Mouse (Mus musculus): ENCODE results near the gene Tbl1xr1.

Tbl1xr1 gene

GRCm38 (mm10) chr3:22076561-22076935 lies at the start of gene Tbl1xr1:
TSS of gene Tbl1xr1 (plus strand) at chr3:22076652.
- DNase-seq = peak; percentile 100

- DNase-seq = no peak
Measured at GRCm38 (mm10) chr3:22038004-22038403, 38.4 kb upstream of the Tbl1xr1 start.

- DNase-seq = no peak
Measured at GRCm38 (mm10) chr3:22039036-22039795, 37.2 kb upstream of the Tbl1xr1 start.

GRCm38 (mm10) chr3:22040627-22041026 lies 35.8 kb upstream of the Tbl1xr1 start:
- DNase-seq = no peak

GRCm38 (mm10) chr3:22047203-22047602 lies 29.2 kb upstream of the Tbl1xr1 start:
- peak; percentile 95 for DNase-seq

- DNase-seq = peak; percentile 69
Measured at GRCm38 (mm10) chr3:22056664-22057328, 19.7 kb upstream of the Tbl1xr1 start.

- peak; percentile 64 for DNase-seq
Measured at GRCm38 (mm10) chr3:22058206-22058804, 18.1 kb upstream of the Tbl1xr1 start.

GRCm38 (mm10) chr3:22061163-22061562 lies 15.3 kb upstream of the Tbl1xr1 start:
- DNase-seq = no peak

- no peak for DNase-seq
Measured at GRCm38 (mm10) chr3:22068621-22069020, 7.8 kb upstream of the Tbl1xr1 start.

GRCm38 (mm10) chr3:22073916-22074315 lies 2.5 kb upstream of the Tbl1xr1 start:
- DNase-seq = peak; percentile 84

- DNase-seq = peak; percentile 90
Measured at GRCm38 (mm10) chr3:22074591-22075294, 1.7 kb upstream of the Tbl1xr1 start.

GRCm38 (mm10) chr3:22075517-22075886 lies 950 bp upstream of the Tbl1xr1 start:
- no peak for DNase-seq

GRCm38 (mm10) chr3:22075887-22076560 lies 428 bp upstream of the Tbl1xr1 start:
- no peak for DNase-seq

- no peak for DNase-seq
Measured at GRCm38 (mm10) chr3:22076936-22077656, 644 bp downstream of the Tbl1xr1 start.

- peak; percentile 92 for DNase-seq
Measured at GRCm38 (mm10) chr3:22077657-22078475, 1.4 kb downstream of the Tbl1xr1 start.

- no peak for DNase-seq
Measured at GRCm38 (mm10) chr3:22078529-22078928, 2.1 kb downstream of the Tbl1xr1 start.

- no peak for DNase-seq
Measured at GRCm38 (mm10) chr3:22081869-22082268, 5.4 kb downstream of the Tbl1xr1 start.

- no peak for DNase-seq
Measured at GRCm38 (mm10) chr3:22082823-22083222, 6.4 kb downstream of the Tbl1xr1 start.

GRCm38 (mm10) chr3:22084222-22084996 lies 8.0 kb downstream of the Tbl1xr1 start:
- peak; percentile 55 for DNase-seq

GRCm38 (mm10) chr3:22089825-22090224 lies 13.4 kb downstream of the Tbl1xr1 start:
- DNase-seq = peak; percentile 58

Measured in heart, adult 11 months (tissue).